Mouse (Mus musculus) MEL (cell line): ENCODE data around the gene Angptl7.

Experiments used
- CTCF ChIP-seq, 3 experiments: IDR thresholded peaks in 2 of 3; conservative IDR thresholded peaks in 1 of 3; 2 replicates each; pipeline ENCODE4 v1.5.1; 2011 to 2012; ENCODE audit warnings: low read length in 3 of 3, low read depth in 2 of 3, mild to moderate bottlenecking in 2 of 3, improper control_type of control experiment in 1 of 3, inconsistent platforms in 1 of 3, mixed read lengths in 1 of 3, moderate library complexity in 1 of 3; ENCODE audit not compliant: control insufficient read depth in 1 of 3, insufficient read depth in 1 of 3, poor library complexity in 1 of 3, severe bottlenecking in 1 of 3
- EP300 ChIP-seq, 2 experiments: IDR thresholded peaks; 2 replicates each; pipeline ENCODE4 v1.6.1; 2011; ENCODE audit warnings: improper control_type of control experiment in 2 of 2, low read length in 2 of 2, low read depth in 1 of 2, mild to moderate bottlenecking in 1 of 2
- ETS1 ChIP-seq: IDR thresholded peaks from 2 replicates; pipeline ENCODE4 v1.6.1; 2012; ENCODE audit warnings: low read depth, mild to moderate bottlenecking, inconsistent platforms, low read length, improper control_type of control experiment, moderate library complexity
- TCF12 ChIP-seq: IDR thresholded peaks from 2 replicates; pipeline ENCODE4 v1.6.1; 2014; ENCODE audit warnings: low read depth, mild to moderate bottlenecking, inconsistent platforms, low read length, improper control_type of control experiment, moderate library complexity
- UBTF ChIP-seq: IDR thresholded peaks from 2 replicates; pipeline ENCODE4 v1.6.1; 2012; ENCODE audit warnings: low read depth, mild to moderate bottlenecking, inconsistent platforms, low read length, improper control_type of control experiment, moderate library complexity, borderline replicate concordance; ENCODE audit not compliant: insufficient read depth
- USF2 ChIP-seq, 2 experiments: IDR thresholded peaks; 2 replicates each; pipeline ENCODE4 v1.6.1; 2011 to 2012; ENCODE audit warnings: improper control_type of control experiment in 2 of 2, low read length in 2 of 2, borderline replicate concordance in 1 of 2, inconsistent platforms in 1 of 2, low read depth in 1 of 2, mild to moderate bottlenecking in 1 of 2; ENCODE audit not compliant: insufficient read depth in 1 of 2

- no peak for TF ChIP-seq CTCF (IDR thresholded peaks at IDR 0.05 in 2 of 3, conservative IDR thresholded peaks at IDR 0.05 in 1 of 3; ENCODE audit: control insufficient read depth in 1 of 3, insufficient read depth in 1 of 3, low read depth in 2 of 3, low read length in 3 of 3, poor library complexity in 1 of 3, severe bottlenecking in 1 of 3)
- no peak for TF ChIP-seq USF2 (IDR thresholded peaks at IDR 0.05; ENCODE audit: borderline replicate concordance in 1 of 2, insufficient read depth in 1 of 2, low read depth in 1 of 2, low read length in 2 of 2)
- TF ChIP-seq TCF12: no peak
- TF ChIP-seq UBTF: no peak
- no peak for TF ChIP-seq EP300 (IDR thresholded peaks at IDR 0.05; ENCODE audit: low read depth in 1 of 2, low read length in 2 of 2)
- TF ChIP-seq ETS1: no peak
Observed at GRCm38 (mm10) chr4:148507585-148507984, 7.3 kb upstream of the Angptl7 start.
